Mouse (Mus musculus) heart, embryonic 16.5 days (tissue): Measurements from ENCODE around the gene Pik3c2g. TPM values are rescaled to one million over a fixed set of nuclear protein-coding genes. Genes with fewer than 3 reads are reported as not detected.

Experiments
- ATAC-seq: fragments of 200-750 bp; cut with Nextera tagmentation; replicated peaks from 2 replicates; pipeline ENCODE4 v1.8.0; 2017; ENCODE audit warnings: moderate number of reproducible peaks; ENCODE audit not compliant: insufficient read depth, low FRiP score; ENCODE audit errors: extremely low read depth
- H3K27ac ChIP-seq: fragments of 300-500 bp; sonication (generic); 2 replicates; pipeline ENCODE4 v1.5.1; 2014; ENCODE audit warnings: mild to moderate bottlenecking, low read length, control low read depth, moderate library complexity
- H3K27me3 ChIP-seq: fragments of 300-500 bp; sonication (generic); 2 replicates; pipeline ENCODE4 v1.6.1; 2014; ENCODE audit warnings: low read length, mixed read lengths; ENCODE audit not compliant: control insufficient read depth, insufficient read depth
- H3K36me3 ChIP-seq: fragments of 300-500 bp; sonication (generic); 2 replicates; pipeline ENCODE4 v1.6.1; 2014; ENCODE audit not compliant: control insufficient read depth, insufficient read depth
- H3K4me1 ChIP-seq: fragments of 300-500 bp; sonication (generic); 2 replicates; pipeline ENCODE4 v1.6.1; 2014; ENCODE audit warnings: low read length, mixed read lengths; ENCODE audit not compliant: control insufficient read depth, insufficient read depth
- H3K4me2 ChIP-seq: fragments of 300-500 bp; sonication (generic); 2 replicates; pipeline ENCODE4 v1.6.1; 2014; ENCODE audit warnings: low read depth, mild to moderate bottlenecking, control low read depth, low read length
- H3K4me3 ChIP-seq: fragments of 300-500 bp; sonication (generic); 2 replicates; pipeline ENCODE4 v1.5.1; 2014; ENCODE audit warnings: mild to moderate bottlenecking, control low read depth, low read length
- H3K9ac ChIP-seq: fragments of 300-500 bp; sonication (generic); 2 replicates; pipeline ENCODE4 v1.6.1; 2014; ENCODE audit warnings: low read length, control low read depth
- H3K9me3 ChIP-seq: fragments of 300-500 bp; sonication (generic); replicated peaks from 2 replicates; pipeline ENCODE4 v1.6.1; 2016; ENCODE audit warnings: low read length; ENCODE audit not compliant: control insufficient read depth
- WGBS: fragments of 180-500 bp; shearing (Covaris S2); extraction: QIAGEN DNeasy Blood & Tissue Kit; methylation state at CpG from one replicate; pipeline ENCODE4 v1.1.7; 2014; 5-methylcytosine and 5-hydroxymethylcytosine counted together
- polyA plus RNA-seq: library from polyadenylated mRNA; unstranded; fragments of >200 nt; fragmentation: Nextera tagmentation; extraction: Ambion mirVana; gene quantifications from 2 replicates; pipeline ENCODE4 v1.2.1, GENCODE M21; 2015

Pik3c2g gene
- polyA plus RNA-seq, 1 experiment from 2014 or later, result not detected

GRCm38 (mm10) chr6:139846889-139847544 lies 260.0 kb downstream of the Pik3c2g start:
- H3K9me3 ChIP-seq, result no peaks in the 10 kb centered on the region
- no peak overlapping the region for H3K4me3 ChIP-seq
- ATAC-seq, result no peak
- H3K9ac ChIP-seq, result no peak overlapping the region
- H3K4me1 ChIP-seq, result no peaks in the 10 kb centered on the region
- H3K4me2 ChIP-seq, result no peak overlapping the region
- no peaks in the 10 kb centered on the region for H3K36me3 ChIP-seq
- WGBS, result 72% methylated on average over 7 of the region's 7 CpGs
- H3K27ac ChIP-seq, result no peak overlapping the region
- no peaks in the 10 kb centered on the region for H3K27me3 ChIP-seq

GRCm38 (mm10) chr6:139849931-139850330 lies 262.9 kb downstream of the Pik3c2g start:
- Histone ChIP-seq H3K4me3 (no peak overlapping the region), H3K4me1 (no peaks in the 10 kb centered on the region), H3K36me3 (no peaks in the 10 kb centered on the region), H3K27me3 (no peaks in the 10 kb centered on the region), H3K9ac (no peak overlapping the region), H3K9me3 (no peaks in the 10 kb centered on the region), H3K27ac (no peak overlapping the region), H3K4me2 (no peak overlapping the region)
- 81% methylated on average over 3 of the region's 3 CpGs for WGBS
- ATAC-seq, result no peak

- H3K9ac ChIP-seq, result no peak overlapping the region
- no peaks in the 10 kb centered on the region for H3K36me3 ChIP-seq
- WGBS, result 81% methylated on average over 21 of the region's 21 CpGs
- no peaks in the 10 kb centered on the region for H3K9me3 ChIP-seq
- no peaks in the 10 kb centered on the region for H3K27me3 ChIP-seq
- H3K4me3 ChIP-seq, result no peak overlapping the region
- ATAC-seq, result no peak
- no peak overlapping the region for H3K27ac ChIP-seq
- no peaks in the 10 kb centered on the region for H3K4me1 ChIP-seq
- H3K4me2 ChIP-seq, result no peak overlapping the region
Measured at GRCm38 (mm10) chr6:139851705-139852603, 264.9 kb downstream of the Pik3c2g start.

GRCm38 (mm10) chr6:139852836-139853235 lies 265.8 kb downstream of the Pik3c2g start:
- WGBS, result 74% methylated on average over 3 of the region's 3 CpGs
- no peak overlapping the region for H3K4me3 ChIP-seq
- H3K4me1 ChIP-seq, result no peaks in the 10 kb centered on the region
- no peaks in the 10 kb centered on the region for H3K9me3 ChIP-seq
- no peak overlapping the region for H3K27ac ChIP-seq
- no peaks in the 10 kb centered on the region for H3K27me3 ChIP-seq
- H3K36me3 ChIP-seq, result no peaks in the 10 kb centered on the region
- no peak for ATAC-seq
- no peak overlapping the region for H3K9ac ChIP-seq
- no peak overlapping the region for H3K4me2 ChIP-seq

- no peak overlapping the region for H3K9ac ChIP-seq
- no peak overlapping the region for H3K27ac ChIP-seq
- no peaks in the 10 kb centered on the region for H3K4me1 ChIP-seq
- H3K4me3 ChIP-seq, result no peak overlapping the region
- H3K9me3 ChIP-seq, result no peaks in the 10 kb centered on the region
- ATAC-seq, result no peak
- no peak overlapping the region for H3K4me2 ChIP-seq
- no peaks in the 10 kb centered on the region for H3K27me3 ChIP-seq
- WGBS, result 89% methylated on average over 3 of the region's 3 CpGs
- H3K36me3 ChIP-seq, result no peaks in the 10 kb centered on the region
Measured at GRCm38 (mm10) chr6:139860141-139860540, 273.1 kb downstream of the Pik3c2g start.

- H3K9ac ChIP-seq, result no peak overlapping the region
- H3K36me3 ChIP-seq, result no peaks in the 10 kb centered on the region
- no peak overlapping the region for H3K27ac ChIP-seq
- no peaks in the 10 kb centered on the region for H3K27me3 ChIP-seq
- no peak for ATAC-seq
- no peak overlapping the region for H3K4me3 ChIP-seq
- no peak overlapping the region for H3K4me2 ChIP-seq
- 68% methylated on average over 2 of the region's 2 CpGs for WGBS
- no peaks in the 10 kb centered on the region for H3K4me1 ChIP-seq
- no peaks in the 10 kb centered on the region for H3K9me3 ChIP-seq
Measured at GRCm38 (mm10) chr6:139861534-139861933, 274.5 kb downstream of the Pik3c2g start.

GRCm38 (mm10) chr6:139865059-139865673 lies 278.1 kb downstream of the Pik3c2g start:
- H3K4me1 ChIP-seq, result no peaks in the 10 kb centered on the region
- H3K27me3 ChIP-seq, result no peaks in the 10 kb centered on the region
- no peak overlapping the region for H3K4me3 ChIP-seq
- 89% methylated on average over 18 of the region's 18 CpGs for WGBS
- H3K36me3 ChIP-seq, result no peaks in the 10 kb centered on the region
- no peaks in the 10 kb centered on the region for H3K9me3 ChIP-seq
- H3K9ac ChIP-seq, result no peak overlapping the region
- ATAC-seq, result no peak
- no peak overlapping the region for H3K27ac ChIP-seq
- H3K4me2 ChIP-seq, result no peak overlapping the region

GRCm38 (mm10) chr6:139874418-139875176 lies 287.6 kb downstream of the Pik3c2g start:
- H3K4me2 ChIP-seq, result no peak overlapping the region
- H3K4me3 ChIP-seq, result no peak overlapping the region
- no peaks in the 10 kb centered on the region for H3K9me3 ChIP-seq
- peak; percentile 73 for ATAC-seq
- H3K27ac ChIP-seq, result no peak overlapping the region
- no peaks in the 10 kb centered on the region for H3K36me3 ChIP-seq
- H3K9ac ChIP-seq, result no peak overlapping the region
- H3K27me3 ChIP-seq, result no peaks in the 10 kb centered on the region
- WGBS, result 30% methylated on average over 3 of the region's 3 CpGs
- H3K4me1 ChIP-seq, result no peaks in the 10 kb centered on the region
